Mouse (Mus musculus) liver, postnatal 0 days (tissue): ENCODE data around the gene Adamts20.

Experiments used
- CTCF ChIP-seq: sonication (generic); IDR thresholded peaks from 2 replicates; pipeline ENCODE4 v1.5.1; 2016; ENCODE audit warnings: antibody characterized with exemption, low read depth
- EP300 ChIP-seq: IDR thresholded peaks from 2 replicates; pipeline ENCODE4 v1.6.1; 2016; ENCODE audit warnings: antibody characterized with exemption, low read depth, mild to moderate bottlenecking

- TF ChIP-seq CTCF (no peak), EP300 (no peak)
These were observed 7.4 kb downstream of the Adamts20 start for GRCm38 (mm10) chr15:94457636-94458390.
